Mouse (Mus musculus): Measurements from ENCODE around the gene Rufy1.

DNA sequence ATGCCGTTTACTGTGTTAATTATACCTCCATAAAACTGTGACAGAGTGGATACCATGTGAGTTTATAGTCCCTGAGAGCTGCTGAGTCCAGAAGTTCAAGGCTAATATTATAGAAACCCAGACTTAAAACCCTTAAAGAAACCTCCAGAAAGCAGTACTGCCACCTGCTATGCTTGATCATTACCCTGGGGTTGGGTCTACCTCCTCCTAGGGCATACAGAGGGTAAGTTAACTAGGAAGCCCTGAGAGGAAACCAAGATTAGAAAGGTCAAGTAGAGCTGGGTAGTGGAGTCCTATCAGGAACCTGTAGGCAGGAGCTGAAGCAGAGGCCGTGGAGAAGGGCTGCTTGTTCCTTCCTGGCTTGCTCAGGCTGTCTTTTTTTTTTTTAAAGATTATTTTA lies 78.7 kb downstream of the Rufy1 start:
- no peak for TF ChIP-seq CTCF (IDR thresholded peaks at IDR 0.05)
- TF ChIP-seq EP300 (IDR thresholded peaks at IDR 0.05; ENCODE audit: insufficient read depth, low read depth, low read length): no peak
- no peak for TF ChIP-seq POLR2A (IDR thresholded peaks at IDR 0.05; ENCODE audit: insufficient read depth, low read depth, low read length)
